Mouse (Mus musculus) MEL (cell line): ENCODE results near the gene Galntl6. TPM values are rescaled to one million over a fixed set of nuclear protein-coding genes. Genes with fewer than 3 reads are reported as not detected.

Source experiments
- DNase-seq: peaks from one replicate; pipeline ENCODE4 v3.0.0; 2011; ENCODE audit warnings: low read depth, low spot score
- H3K27ac ChIP-seq: 2 replicates; pipeline ENCODE4 v1.5.1; 2012; ENCODE audit warnings: low read depth, mild to moderate bottlenecking, control low read depth, low read length, moderate library complexity; ENCODE audit not compliant: control insufficient read depth
- H3K27me3 ChIP-seq, 2 experiments: fragments of 150-350 bp in 1 of 2; sonication (generic) in 1 of 2; 2 replicates each; pipeline ENCODE4 v1.6.1; 2012; ENCODE audit warnings: low read length in 2 of 2, mild to moderate bottlenecking in 2 of 2, improper control_type of control experiment in 1 of 2, moderate library complexity in 1 of 2; ENCODE audit not compliant: insufficient read depth in 2 of 2, control insufficient read depth in 1 of 2
- H3K36me3 ChIP-seq, 2 experiments: 2 replicates each; pipeline ENCODE4 v1.6.1; 2012 to 2014; ENCODE audit warnings: low read length in 2 of 2, improper control_type of control experiment in 1 of 2, inconsistent platforms in 1 of 2, mild to moderate bottlenecking in 1 of 2; ENCODE audit not compliant: insufficient read depth in 2 of 2, control insufficient read depth in 1 of 2
- H3K4me1 ChIP-seq, 2 experiments: fragments of 150-350 bp in 1 of 2; sonication (generic) in 1 of 2; 2 replicates each; pipeline ENCODE4 v1.6.1; 2012; ENCODE audit warnings: low read length in 2 of 2, improper control_type of control experiment in 1 of 2, mild to moderate bottlenecking in 1 of 2; ENCODE audit not compliant: insufficient read depth in 2 of 2, control insufficient read depth in 1 of 2
- H3K4me3 ChIP-seq, 2 experiments: fragments of 150-350 bp in 1 of 2; sonication (generic) in 1 of 2; 2 replicates each; pipeline ENCODE4 v1.5.1; 2012; ENCODE audit warnings: low read depth in 2 of 2, low read length in 2 of 2, mild to moderate bottlenecking in 2 of 2, moderate library complexity in 2 of 2, control low read depth in 1 of 2, improper control_type of control experiment in 1 of 2; ENCODE audit not compliant: control insufficient read depth in 1 of 2, insufficient read depth in 1 of 2
- H3K79me2 ChIP-seq: 2 replicates; pipeline ENCODE4 v1.6.1; 2012; ENCODE audit warnings: mild to moderate bottlenecking, low read length, moderate library complexity; ENCODE audit not compliant: control insufficient read depth, poor library complexity, insufficient read depth
- H3K9ac ChIP-seq: 2 replicates; pipeline ENCODE4 v1.6.1; 2012; ENCODE audit warnings: low read depth, mild to moderate bottlenecking, control low read depth, low read length, moderate library complexity; ENCODE audit not compliant: control insufficient read depth, poor library complexity, severe bottlenecking
- H3K9me3 ChIP-seq: fragments of 150-350 bp; sonication (generic); replicated peaks from 2 replicates; pipeline ENCODE4 v1.6.1; 2012; ENCODE audit warnings: mild to moderate bottlenecking, low read length, improper control_type of control experiment, moderate library complexity; ENCODE audit not compliant: insufficient read depth
- CTCF ChIP-seq, 3 experiments: IDR thresholded peaks in 2 of 3; conservative IDR thresholded peaks in 1 of 3; 2 replicates each; pipeline ENCODE4 v1.5.1; 2011 to 2012; ENCODE audit warnings: low read length in 3 of 3, low read depth in 2 of 3, mild to moderate bottlenecking in 2 of 3, improper control_type of control experiment in 1 of 3, inconsistent platforms in 1 of 3, mixed read lengths in 1 of 3, moderate library complexity in 1 of 3; ENCODE audit not compliant: control insufficient read depth in 1 of 3, insufficient read depth in 1 of 3, poor library complexity in 1 of 3, severe bottlenecking in 1 of 3
- E2F4 ChIP-seq: IDR thresholded peaks from 2 replicates; pipeline ENCODE4 v1.6.1; 2011; ENCODE audit warnings: low read depth, low read length, improper control_type of control experiment, borderline replicate concordance
- ELF1 ChIP-seq: IDR thresholded peaks from 2 replicates; pipeline ENCODE4 v1.6.1; 2014; ENCODE audit warnings: low read depth, mild to moderate bottlenecking, inconsistent platforms, low read length, improper control_type of control experiment, moderate library complexity
- ETS1 ChIP-seq: IDR thresholded peaks from 2 replicates; pipeline ENCODE4 v1.6.1; 2012; ENCODE audit warnings: low read depth, mild to moderate bottlenecking, inconsistent platforms, low read length, improper control_type of control experiment, moderate library complexity
- GATA1 ChIP-seq: IDR thresholded peaks from 2 replicates; pipeline ENCODE4 v1.6.1; 2011; ENCODE audit warnings: low read depth, low read length, improper control_type of control experiment
- HCFC1 ChIP-seq: IDR thresholded peaks from 2 replicates; pipeline ENCODE4 v1.6.1; 2012; ENCODE audit warnings: low read depth, mild to moderate bottlenecking, inconsistent platforms, low read length, improper control_type of control experiment, moderate library complexity
- JUND ChIP-seq: IDR thresholded peaks from 2 replicates; pipeline ENCODE4 v1.6.1; 2011; ENCODE audit warnings: low read depth, mild to moderate bottlenecking, improper control_type of control experiment, low read length
- KAT2A ChIP-seq: conservative IDR thresholded peaks from 2 replicates; pipeline ENCODE4 v1.6.1; 2012; ENCODE audit warnings: low read depth, low read length, improper control_type of control experiment, inconsistent platforms
- MAX ChIP-seq: IDR thresholded peaks from 2 replicates; pipeline ENCODE4 v1.6.1; 2011; ENCODE audit warnings: low read length, improper control_type of control experiment
- MAZ ChIP-seq: IDR thresholded peaks from 2 replicates; pipeline ENCODE4 v1.6.1; 2012; ENCODE audit warnings: low read depth, mild to moderate bottlenecking, inconsistent platforms, low read length, improper control_type of control experiment
- NELFE ChIP-seq: IDR thresholded peaks from 2 replicates; pipeline ENCODE4 v1.6.1; 2011; ENCODE audit warnings: low read depth, low read length, improper control_type of control experiment
- NRF1 ChIP-seq: IDR thresholded peaks from 2 replicates; pipeline ENCODE4 v1.6.1; 2014; ENCODE audit warnings: low read depth, mild to moderate bottlenecking, inconsistent platforms, low read length, improper control_type of control experiment, moderate library complexity; ENCODE audit not compliant: poor library complexity, insufficient read depth, severe bottlenecking
- POLR2AphosphoS5 ChIP-seq: IDR thresholded peaks from 2 replicates; pipeline ENCODE4 v1.6.1; 2012; ENCODE audit warnings: low read depth, borderline replicate concordance, mild to moderate bottlenecking, inconsistent platforms, low read length, moderate library complexity, mixed read lengths
- RCOR1 ChIP-seq: IDR thresholded peaks from 2 replicates; pipeline ENCODE4 v1.6.1; 2012; ENCODE audit warnings: low read depth, mild to moderate bottlenecking, inconsistent platforms, low read length, improper control_type of control experiment
- TBP ChIP-seq: IDR thresholded peaks from 2 replicates; pipeline ENCODE4 v1.8.0; 2011; ENCODE audit warnings: low read depth, low read length, improper control_type of control experiment
- UBTF ChIP-seq: IDR thresholded peaks from 2 replicates; pipeline ENCODE4 v1.6.1; 2012; ENCODE audit warnings: low read depth, mild to moderate bottlenecking, inconsistent platforms, low read length, improper control_type of control experiment, moderate library complexity, borderline replicate concordance; ENCODE audit not compliant: insufficient read depth
- USF1 ChIP-seq: IDR thresholded peaks from 2 replicates; pipeline ENCODE4 v1.6.1; 2014; ENCODE audit warnings: low read depth, mild to moderate bottlenecking, inconsistent platforms, low read length, improper control_type of control experiment, moderate library complexity
- ZC3H11A ChIP-seq: IDR thresholded peaks from 2 replicates; pipeline ENCODE4 v1.6.1; 2012; ENCODE audit warnings: low read depth, mild to moderate bottlenecking, inconsistent platforms, low read length, improper control_type of control experiment
- ZKSCAN1 ChIP-seq: IDR thresholded peaks from 2 replicates; pipeline ENCODE4 v1.6.1; 2012; ENCODE audit warnings: low read depth, mild to moderate bottlenecking, inconsistent platforms, low read length, improper control_type of control experiment, moderate library complexity
- ZMIZ1 ChIP-seq: IDR thresholded peaks from 2 replicates; pipeline ENCODE4 v1.6.1; 2012; ENCODE audit warnings: low read depth, mild to moderate bottlenecking, inconsistent platforms, low read length, improper control_type of control experiment, moderate library complexity
- polyA plus RNA-seq, 2 experiments: library from polyadenylated mRNA; stranded (reverse) in 1 of 2; unstranded in 1 of 2; fragments of >175 nt in 1 of 2; fragments of >200 nt in 1 of 2; gene quantifications; 2 replicates each; pipeline versions ENCODE4 v1.2.1 to v1.2.4; 2012; ENCODE audit warnings: low replicate concordance in 2 of 2, low read depth in 1 of 2; ENCODE audit not compliant: insufficient read length in 2 of 2, insufficient read depth in 1 of 2, missing spikeins in 1 of 2
- total RNA-seq: library from RNA; depleted of rRNA; stranded (reverse); fragments of 300-350 nt; gene quantifications from 2 replicates; pipeline ENCODE4 v1.2.3, GENCODE M21; 2012

Galntl6 gene
- total and polyA plus RNA-seq, 3 experiments, result not detected

GRCm38 (mm10) chr8:58824347-58824746 lies 88.1 kb downstream of the Galntl6 start:
- no peak for TF ChIP-seq POLR2AphosphoS5
- no peak for TF ChIP-seq TBP
- no peak for TF ChIP-seq UBTF
- TF ChIP-seq MAZ, result no peak
- no peak for TF ChIP-seq ZC3H11A
- no peak for TF ChIP-seq JUND
- TF ChIP-seq MAX, result no peak
- no peak for TF ChIP-seq NRF1
- no peak for TF ChIP-seq HCFC1
- TF ChIP-seq ETS1, result no peak
- no peak for TF ChIP-seq ELF1
- TF ChIP-seq CTCF (IDR thresholded peaks at IDR 0.05 in 2 of 3, conservative IDR thresholded peaks at IDR 0.05 in 1 of 3; ENCODE audit: control insufficient read depth in 1 of 3, insufficient read depth in 1 of 3, low read depth in 2 of 3, low read length in 3 of 3, poor library complexity in 1 of 3, severe bottlenecking in 1 of 3), result no peak
- TF ChIP-seq GATA1, result no peak
- no peak for TF ChIP-seq KAT2A
- TF ChIP-seq USF1, result no peak
- no peak for TF ChIP-seq NELFE
- TF ChIP-seq ZKSCAN1, result no peak
- Histone ChIP-seq H3K9me3 (no peaks in the 10 kb centered on the region), H3K9ac (no peak overlapping the region), H3K36me3 (no peaks in the 10 kb centered on the region), H3K4me1 (no peaks in the 10 kb centered on the region), H3K4me3 (no peak overlapping the region), H3K27me3 (no peaks in the 10 kb centered on the region), H3K27ac (no peak overlapping the region), H3K79me2 (no peaks in the 10 kb centered on the region)
- DNase-seq, result no peak

- no peaks in the 10 kb centered on the region for H3K79me2 ChIP-seq
- TF ChIP-seq ZMIZ1, result no peak
- no peak for TF ChIP-seq ZKSCAN1
- TF ChIP-seq E2F4, result no peak
- no peak for TF ChIP-seq RCOR1
- H3K27ac ChIP-seq, result no peak overlapping the region
- H3K9me3 ChIP-seq, result no peaks in the 10 kb centered on the region
- H3K4me3 ChIP-seq, result no peak overlapping the region
- no peak for DNase-seq
- H3K36me3 ChIP-seq, result no peaks in the 10 kb centered on the region
- no peak overlapping the region for H3K9ac ChIP-seq
- no peaks in the 10 kb centered on the region for H3K27me3 ChIP-seq
- no peaks in the 10 kb centered on the region for H3K4me1 ChIP-seq
Observed at GRCm38 (mm10) chr8:58805190-58805589, 107.2 kb downstream of the Galntl6 start.
